Mouse (Mus musculus) 416B (cell line): ENCODE results near the gene Gramd1b.

ENCODE experiments used
- DNase-seq: peaks from one replicate; pipeline ENCODE4 v3.0.0; 2011; ENCODE audit warnings: low read depth

Gene Gramd1b

GRCm38 (mm10) chr9:40263874-40264273, 267.3 kb downstream of the Gramd1b start:
- peak; percentile 33 for DNase-seq

- no peak for DNase-seq
Measured at GRCm38 (mm10) chr9:40252459-40252858, 278.7 kb downstream of the Gramd1b start.

- DNase-seq: no peak
Measured at GRCm38 (mm10) chr9:40249106-40249505, 282.1 kb downstream of the Gramd1b start.

GRCm38 (mm10) chr9:40246702-40247101, 284.5 kb downstream of the Gramd1b start:
- no peak for DNase-seq

- DNase-seq: no peak
Measured at GRCm38 (mm10) chr9:40245974-40246665, 285.1 kb downstream of the Gramd1b start.

- no peak for DNase-seq
Measured at GRCm38 (mm10) chr9:40245466-40245865, 285.7 kb downstream of the Gramd1b start.
